Mouse (Mus musculus) intestine, postnatal 0 days (tissue): ENCODE results near the gene Gm29644. TPM values are rescaled to one million over a fixed set of nuclear protein-coding genes. Genes with fewer than 3 reads are reported as not detected.
"Not testable (repeated sequence)": the region's sequence is repeated elsewhere in the genome, so short reads cannot be mapped to it uniquely, and the experiment has no call there.

Source experiments
- ATAC-seq: fragments of 200-750 bp; cut with Nextera tagmentation; 2 replicates; pipeline ENCODE4 v1.8.0; 2017; ENCODE audit warnings: mild to moderate bottlenecking, moderate TSS enrichment, moderate library complexity
- H3K27ac ChIP-seq: fragments of 300-500 bp; sonication (generic); 2 replicates; pipeline ENCODE4 v1.5.1; 2014; ENCODE audit warnings: mild to moderate bottlenecking, low read depth, low read length, moderate library complexity
- H3K27me3 ChIP-seq: fragments of 300-500 bp; sonication (generic); replicated peaks from 2 replicates; pipeline ENCODE4 v1.6.1; 2014; ENCODE audit warnings: low read length, mixed read lengths; ENCODE audit not compliant: control insufficient read depth, insufficient read depth
- H3K36me3 ChIP-seq: fragments of 300-500 bp; sonication (generic); 2 replicates; pipeline ENCODE4 v1.6.1; 2014; ENCODE audit warnings: mild to moderate bottlenecking, moderate library complexity; ENCODE audit not compliant: control insufficient read depth, insufficient read depth
- H3K4me1 ChIP-seq: fragments of 300-500 bp; sonication (generic); replicated peaks from 2 replicates; pipeline ENCODE4 v1.6.1; 2014; ENCODE audit warnings: antibody characterized with exemption, low read length, mixed read lengths; ENCODE audit not compliant: control insufficient read depth, insufficient read depth
- H3K4me2 ChIP-seq: fragments of 300-500 bp; sonication (generic); replicated peaks from 2 replicates; pipeline ENCODE4 v1.6.1; 2014; ENCODE audit warnings: low read depth, mild to moderate bottlenecking, moderate library complexity
- H3K4me3 ChIP-seq: fragments of 300-500 bp; sonication (generic); 2 replicates; pipeline ENCODE4 v1.5.1; 2014; ENCODE audit warnings: low read depth, low read length
- H3K9ac ChIP-seq: fragments of 300-500 bp; sonication (generic); 2 replicates; pipeline ENCODE4 v1.6.1; 2014; ENCODE audit warnings: mild to moderate bottlenecking, low read depth, low read length
- H3K9me3 ChIP-seq: fragments of 300-500 bp; sonication (generic); 2 replicates; pipeline ENCODE4 v1.6.1; 2016; ENCODE audit warnings: mixed run types; ENCODE audit not compliant: control insufficient read depth
- WGBS: fragments of 180-500 bp; shearing (Covaris S2); extraction: QIAGEN DNeasy Blood & Tissue Kit; methylation state at CpG from one replicate; pipeline ENCODE4 v1.1.7; 2014; 5-methylcytosine and 5-hydroxymethylcytosine counted together
- polyA plus RNA-seq: library from polyadenylated mRNA; unstranded; fragments of >200 nt; fragmentation: Nextera tagmentation; extraction: Ambion mirVana; gene quantifications from 2 replicates; pipeline ENCODE4 v1.2.1, GENCODE M21; 2015

Gm29644 gene
- not detected in 2 replicates for polyA plus RNA-seq

- H3K9me3 ChIP-seq, ATAC-seq, H3K4me2 ChIP-seq, H3K27me3 ChIP-seq, H3K4me3 ChIP-seq, H3K9ac ChIP-seq, H3K4me1 ChIP-seq, H3K27ac ChIP-seq, H3K36me3 ChIP-seq: not testable (repeated sequence)
- no CpG with 5 or more reads among the region's 2 CpGs for WGBS
Observed at GRCm38 (mm10) chrY:70303187-70303586, at the start of gene Gm29644, which contains the start of gene Gm29423. Gene Gm29644, minus strand, starts transcription at chrY:70303343. Gene Gm29423, minus strand, starts transcription at chrY:70303287.

GRCm38 (mm10) chrY:70273542-70273941, 29.6 kb downstream of the Gm29644 start, which contains the start of gene Gm21118:
Gene Gm21118, minus strand, starts transcription at chrY:70273642.
- no CpG with 5 or more reads among the region's 4 CpGs for WGBS
- not testable (repeated sequence) for ATAC-seq, H3K9ac ChIP-seq, H3K4me2 ChIP-seq, H3K4me1 ChIP-seq, H3K27ac ChIP-seq, H3K27me3 ChIP-seq, H3K9me3 ChIP-seq, H3K4me3 ChIP-seq, H3K36me3 ChIP-seq

Other genes starting within 250 kb of the Gm29644 start
- gene Gm21118, start 29.7 kb downstream of the Gm29644 start, polyA plus RNA-seq, result not detected in 2 replicates
- gene Gm29423, start 56 bp downstream of the Gm29644 start, polyA plus RNA-seq, result not detected in 2 replicates
- not detected in 2 replicates for gene Gm20888, start 138.5 kb upstream of the Gm29644 start, polyA plus RNA-seq